Mouse (Mus musculus): Measurements from ENCODE around the gene Fndc3b. TPM values are rescaled to one million over a fixed set of nuclear protein-coding genes. Genes with fewer than 3 reads are reported as not detected.

The Fndc3b gene
- polyA plus RNA-seq, 1 experiment from 2014 or later: 11.4 TPM

- Histone ChIP-seq H3K9me3 (replicated peaks) (no peaks in the 10 kb centered on the region), H3K4me1 (peaks cover 13% of the 10 kb centered on the region), H3K4me3 (no peak overlapping the region), H3K36me3 (peaks cover 27% of the 10 kb centered on the region), H3K27ac (replicated peaks) (peak overlapping the region; percentile 55), H3K27me3 (ENCODE audit: low read depth, poor library complexity, severe bottlenecking) (no peaks in the 10 kb centered on the region)
- DNase-seq (ENCODE audit: low spot score): no peak
- 56% methylated on average over 6 of the region's 6 CpGs for WGBS
Measured at GRCm38 (mm10) chr3:27435096-27435620, 275.9 kb downstream of the Fndc3b start.

GRCm38 (mm10) chr3:27432981-27433380 lies 278.1 kb downstream of the Fndc3b start:
- H3K9me3 ChIP-seq (replicated peaks): no peaks in the 10 kb centered on the region
- DNase-seq (ENCODE audit: low spot score): no peak
- H3K4me3 ChIP-seq: no peak overlapping the region
- WGBS: 91% methylated on average over 3 of the region's 3 CpGs
- H3K27ac ChIP-seq (replicated peaks): no peak overlapping the region
- peaks cover 7% of the 10 kb centered on the region for H3K4me1 ChIP-seq
- H3K36me3 ChIP-seq: peaks cover 19% of the 10 kb centered on the region
- H3K27me3 ChIP-seq (ENCODE audit: low read depth, poor library complexity, severe bottlenecking): no peaks in the 10 kb centered on the region

GRCm38 (mm10) chr3:27430621-27431263 lies 280.4 kb downstream of the Fndc3b start:
- no peaks in the 10 kb centered on the region for H3K9me3 ChIP-seq (replicated peaks)
- no peak overlapping the region for H3K27ac ChIP-seq (replicated peaks)
- no peaks in the 10 kb centered on the region for H3K27me3 ChIP-seq (ENCODE audit: low read depth, poor library complexity, severe bottlenecking)
- 88% methylated on average over 13 of the region's 13 CpGs for WGBS
- no peak for DNase-seq (ENCODE audit: low spot score)
- H3K4me3 ChIP-seq: no peak overlapping the region
- H3K4me1 ChIP-seq: peaks cover 7% of the 10 kb centered on the region
- peaks cover 21% of the 10 kb centered on the region for H3K36me3 ChIP-seq

GRCm38 (mm10) chr3:27427406-27427805 lies 283.7 kb downstream of the Fndc3b start:
- Histone ChIP-seq H3K4me3 (no peak overlapping the region), H3K9me3 (replicated peaks) (no peaks in the 10 kb centered on the region), H3K27ac (replicated peaks) (no peak overlapping the region), H3K36me3 (peaks cover 36% of the 10 kb centered on the region), H3K27me3 (ENCODE audit: low read depth, poor library complexity, severe bottlenecking) (no peaks in the 10 kb centered on the region), H3K4me1 (no peaks in the 10 kb centered on the region)
- WGBS: 90% methylated on average over 6 of the region's 6 CpGs
- DNase-seq (ENCODE audit: low spot score): no peak

- H3K36me3 ChIP-seq: peaks cover 38% of the 10 kb centered on the region
- H3K27ac ChIP-seq (replicated peaks): no peak overlapping the region
- H3K9me3 ChIP-seq (replicated peaks): no peaks in the 10 kb centered on the region
- H3K4me1 ChIP-seq: peaks cover 12% of the 10 kb centered on the region; the same call in 1 of the 2 replicates
- 92% methylated on average over 11 of the region's 11 CpGs for WGBS
- no peak overlapping the region for H3K4me3 ChIP-seq
- H3K27me3 ChIP-seq (ENCODE audit: low read depth, poor library complexity, severe bottlenecking): no peaks in the 10 kb centered on the region
- no peak for DNase-seq (ENCODE audit: low spot score)
Measured at GRCm38 (mm10) chr3:27424049-27424667, 286.9 kb downstream of the Fndc3b start.

GRCm38 (mm10) chr3:27422521-27422920 lies 288.6 kb downstream of the Fndc3b start:
- H3K4me1 ChIP-seq: peaks cover 12% of the 10 kb centered on the region; the same call in 1 of the 2 replicates
- DNase-seq (ENCODE audit: low spot score): no peak
- 91% methylated on average over 6 of the region's 6 CpGs for WGBS

GRCm38 (mm10) chr3:27421980-27422379 lies 289.1 kb downstream of the Fndc3b start:
- Histone ChIP-seq H3K27me3 (ENCODE audit: low read depth, poor library complexity, severe bottlenecking) (no peaks in the 10 kb centered on the region), H3K4me1 (peaks cover 12% of the 10 kb centered on the region; the same call in 1 of the 2 replicates), H3K9me3 (replicated peaks) (no peaks in the 10 kb centered on the region), H3K36me3 (peaks cover 34% of the 10 kb centered on the region), H3K4me3 (no peak overlapping the region), H3K27ac (replicated peaks) (no peak overlapping the region)
- no peak for DNase-seq (ENCODE audit: low spot score)
- WGBS: 76% methylated on average over 12 of the region's 12 CpGs

More at GRCm38 (mm10) chr3:27422521-27422920, 288.6 kb downstream of the Fndc3b start:
- peaks cover 36% of the 10 kb centered on the region for H3K36me3 ChIP-seq
- H3K27ac ChIP-seq (replicated peaks): no peak overlapping the region
- no peaks in the 10 kb centered on the region for H3K9me3 ChIP-seq (replicated peaks)
- no peak overlapping the region for H3K4me3 ChIP-seq
- no peaks in the 10 kb centered on the region for H3K27me3 ChIP-seq (ENCODE audit: low read depth, poor library complexity, severe bottlenecking)

GRCm38 (mm10) chr3:27418602-27419001 lies 292.5 kb downstream of the Fndc3b start:
- 95% methylated on average over 8 of the region's 8 CpGs for WGBS
- H3K4me1 ChIP-seq: peaks cover 12% of the 10 kb centered on the region; the same call in 1 of the 2 replicates
- H3K36me3 ChIP-seq: peaks cover 21% of the 10 kb centered on the region
- DNase-seq (ENCODE audit: low spot score): peak; percentile 2
- H3K4me3 ChIP-seq: no peak overlapping the region
- no peak overlapping the region for H3K27ac ChIP-seq (replicated peaks)
- no peaks in the 10 kb centered on the region for H3K27me3 ChIP-seq (ENCODE audit: low read depth, poor library complexity, severe bottlenecking)
- no peaks in the 10 kb centered on the region for H3K9me3 ChIP-seq (replicated peaks)

- H3K4me3 ChIP-seq: no peak overlapping the region
- H3K9me3 ChIP-seq (replicated peaks): no peaks in the 10 kb centered on the region
- H3K4me1 ChIP-seq: peaks cover 8% of the 10 kb centered on the region; the same call in 1 of the 2 replicates
- WGBS: 78% methylated on average over 10 of the region's 10 CpGs
- no peak for DNase-seq (ENCODE audit: low spot score)
- no peak overlapping the region for H3K27ac ChIP-seq (replicated peaks)
- peaks cover 17% of the 10 kb centered on the region for H3K36me3 ChIP-seq
- H3K27me3 ChIP-seq (ENCODE audit: low read depth, poor library complexity, severe bottlenecking): no peaks in the 10 kb centered on the region
Measured at GRCm38 (mm10) chr3:27416786-27417185, 294.3 kb downstream of the Fndc3b start.

- DNase-seq (ENCODE audit: low spot score): no peak
- Histone ChIP-seq H3K9me3 (replicated peaks) (no peaks in the 10 kb centered on the region), H3K4me1 (no peaks in the 10 kb centered on the region; the same call in 1 of the 2 replicates), H3K27me3 (ENCODE audit: low read depth, poor library complexity, severe bottlenecking) (no peaks in the 10 kb centered on the region), H3K4me3 (no peak overlapping the region), H3K36me3 (peaks cover 7% of the 10 kb centered on the region), H3K27ac (replicated peaks) (no peak overlapping the region)
- 78% methylated on average over 3 of the region's 3 CpGs for WGBS
Measured at GRCm38 (mm10) chr3:27413566-27413965, 297.5 kb downstream of the Fndc3b start.

GRCm38 (mm10) chr3:27411286-27411685 lies 299.8 kb downstream of the Fndc3b start:
- no peak overlapping the region for H3K27ac ChIP-seq (replicated peaks)
- H3K9me3 ChIP-seq (replicated peaks): no peaks in the 10 kb centered on the region
- no peaks in the 10 kb centered on the region for H3K4me1 ChIP-seq
- 98% methylated on average over 2 of the region's 2 CpGs for WGBS
- no peaks in the 10 kb centered on the region for H3K27me3 ChIP-seq (ENCODE audit: low read depth, poor library complexity, severe bottlenecking)
- no peak for DNase-seq (ENCODE audit: low spot score)
- no peaks in the 10 kb centered on the region for H3K36me3 ChIP-seq
- no peak overlapping the region for H3K4me3 ChIP-seq

GRCm38 (mm10) chr3:27408564-27408963 lies 302.5 kb downstream of the Fndc3b start:
- no peaks in the 10 kb centered on the region for H3K9me3 ChIP-seq (replicated peaks)
- H3K27me3 ChIP-seq (ENCODE audit: low read depth, poor library complexity, severe bottlenecking): no peaks in the 10 kb centered on the region
- no peak overlapping the region for H3K4me3 ChIP-seq
- WGBS: 80% methylated on average over 2 of the region's 2 CpGs
- H3K27ac ChIP-seq (replicated peaks): no peak overlapping the region
- H3K36me3 ChIP-seq: no peaks in the 10 kb centered on the region
- H3K4me1 ChIP-seq: no peaks in the 10 kb centered on the region
- peak; percentile 3 for DNase-seq (ENCODE audit: low spot score)

GRCm38 (mm10) chr3:27406440-27406839 lies 304.7 kb downstream of the Fndc3b start:
- H3K27me3 ChIP-seq (ENCODE audit: low read depth, poor library complexity, severe bottlenecking): no peaks in the 10 kb centered on the region
- 90% methylated on average over 3 of the region's 3 CpGs for WGBS
- DNase-seq (ENCODE audit: low spot score): no peak
- no peaks in the 10 kb centered on the region for H3K4me1 ChIP-seq
- H3K36me3 ChIP-seq: no peaks in the 10 kb centered on the region
- H3K9me3 ChIP-seq (replicated peaks): no peaks in the 10 kb centered on the region
- H3K4me3 ChIP-seq: no peak overlapping the region
- no peak overlapping the region for H3K27ac ChIP-seq (replicated peaks)
